Mouse (Mus musculus) urinary bladder, adult 18-20 months (tissue): ENCODE measurements around the gene Zscan22.
"Not testable (repeated sequence)": the region's sequence is repeated elsewhere in the genome, so short reads cannot be mapped to it uniquely, and the experiment has no call there.

Experiments
- DNase-seq, 2 experiments: peaks; one replicate each; pipeline ENCODE4 v3.0.0; 2022; ENCODE audit warnings: low spot score in 2 of 2, mixed read lengths in 2 of 2

The Zscan22 gene

DNA sequence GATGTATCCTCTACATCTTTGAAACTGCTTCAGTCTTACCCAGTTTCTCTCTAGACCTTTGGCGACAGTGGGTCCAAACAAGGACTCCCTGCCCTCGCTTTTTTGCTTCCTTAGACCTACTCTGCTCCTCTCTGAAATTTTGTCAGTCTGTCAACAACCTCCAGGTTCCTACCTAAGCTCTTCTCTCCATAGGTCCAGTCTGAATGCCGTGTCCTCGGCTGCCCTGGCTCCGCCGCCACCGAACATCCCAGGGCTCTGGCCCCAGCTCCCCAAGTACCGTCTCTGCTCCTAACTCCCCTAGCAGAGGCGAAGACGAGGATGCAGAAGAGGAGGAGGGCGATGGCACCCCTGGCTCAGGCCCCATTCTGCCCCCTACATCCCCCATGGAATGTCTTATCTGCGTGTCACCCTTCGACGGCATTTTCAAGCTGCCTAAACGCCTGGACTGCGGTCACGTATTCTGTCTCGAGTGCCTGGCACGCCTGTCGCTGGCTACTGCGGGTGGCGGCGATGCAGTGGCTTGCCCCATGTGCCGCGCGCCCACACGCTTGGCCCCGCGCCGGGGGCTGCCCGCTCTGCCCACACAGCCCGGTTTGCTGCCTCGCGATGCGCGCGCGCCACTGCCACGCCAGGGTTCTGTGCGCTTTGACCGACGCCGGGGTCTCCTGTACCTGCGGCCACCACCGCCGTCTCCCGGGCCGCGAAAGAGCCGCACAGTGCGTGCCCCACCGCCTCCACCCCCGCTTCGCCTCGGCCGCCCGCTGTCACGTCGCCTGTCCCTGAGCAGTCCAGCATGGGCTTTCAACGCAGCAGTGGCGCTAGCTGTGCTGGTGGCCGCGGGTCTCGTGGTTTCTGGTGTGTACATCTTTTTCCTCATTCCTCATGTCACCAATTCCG, 30.3 kb downstream of the Zscan22 start:
- DNase-seq = peak in 1 of 2 experiments; percentile 43

DNA sequence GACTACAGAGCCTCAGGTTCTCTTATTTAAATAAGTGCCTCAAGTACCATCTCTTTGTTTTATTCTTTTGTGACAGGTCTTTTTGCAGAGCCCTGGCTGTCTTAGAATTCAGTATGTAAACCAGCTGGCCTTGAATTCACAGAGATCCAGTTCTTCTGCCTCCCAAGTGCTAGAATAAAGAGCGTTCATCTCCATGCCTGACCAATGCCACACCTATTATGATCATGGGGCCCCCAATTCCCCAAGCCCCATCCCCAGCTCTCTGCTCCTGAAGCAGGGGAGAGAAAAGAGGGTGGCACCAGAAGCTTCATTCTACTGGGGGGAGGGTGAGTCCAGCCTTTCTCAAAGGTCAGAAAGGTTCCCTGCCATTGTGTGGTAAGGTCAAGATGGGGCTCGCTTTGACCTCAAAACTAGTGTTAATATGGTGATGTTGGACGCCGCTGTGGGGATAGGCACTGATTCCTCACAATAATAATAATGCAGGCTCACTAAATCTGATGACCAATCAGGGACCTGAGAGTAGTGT, 36.1 kb downstream of the Zscan22 start:
- no peak for DNase-seq

DNA sequence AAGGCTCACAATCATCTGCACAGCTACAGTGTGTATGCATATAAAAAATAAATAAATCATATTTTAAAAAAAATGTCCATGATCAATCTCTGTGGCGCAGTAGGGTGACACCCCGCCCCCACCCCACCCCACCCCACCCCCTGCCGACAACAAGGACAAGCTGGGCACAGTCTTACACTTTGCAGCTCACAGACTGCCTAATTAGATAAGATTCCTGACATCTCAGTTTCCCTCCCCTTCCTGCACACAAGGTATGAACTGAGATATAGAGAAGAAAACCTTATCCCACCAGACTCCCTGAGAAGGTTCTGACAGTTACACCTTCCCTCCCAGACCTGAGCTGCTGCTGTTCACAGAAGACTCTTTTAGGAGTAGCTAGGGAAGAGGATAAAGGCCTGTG, 37.2 kb downstream of the Zscan22 start:
- no peak for DNase-seq

DNA sequence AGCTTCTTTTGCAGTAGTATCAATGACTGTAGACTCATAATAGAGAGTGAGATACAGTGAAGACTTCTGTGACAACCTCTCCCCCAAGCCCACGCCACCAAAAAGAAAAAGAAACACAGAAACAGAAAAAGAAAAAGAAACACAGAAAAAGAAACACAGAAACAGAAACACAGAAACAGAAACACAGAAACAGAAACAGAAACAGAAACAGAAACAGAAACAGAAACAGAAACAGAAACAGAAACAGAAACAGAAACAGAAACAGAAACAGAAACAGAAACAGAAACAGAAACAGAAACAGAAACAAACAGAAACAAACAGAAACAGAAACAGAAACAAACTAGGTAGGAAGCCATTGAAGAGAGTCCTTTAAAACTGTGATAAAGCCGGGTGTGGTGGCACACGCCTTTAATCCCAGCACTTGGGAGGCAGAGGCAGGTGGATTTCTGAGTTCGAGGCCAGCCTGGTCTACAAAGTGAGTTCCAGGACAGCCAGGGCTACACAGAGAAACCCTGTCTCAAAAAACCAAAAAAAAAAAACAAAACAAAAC, 39.7 kb downstream of the Zscan22 start:
- DNase-seq = not testable (repeated sequence)

DNA sequence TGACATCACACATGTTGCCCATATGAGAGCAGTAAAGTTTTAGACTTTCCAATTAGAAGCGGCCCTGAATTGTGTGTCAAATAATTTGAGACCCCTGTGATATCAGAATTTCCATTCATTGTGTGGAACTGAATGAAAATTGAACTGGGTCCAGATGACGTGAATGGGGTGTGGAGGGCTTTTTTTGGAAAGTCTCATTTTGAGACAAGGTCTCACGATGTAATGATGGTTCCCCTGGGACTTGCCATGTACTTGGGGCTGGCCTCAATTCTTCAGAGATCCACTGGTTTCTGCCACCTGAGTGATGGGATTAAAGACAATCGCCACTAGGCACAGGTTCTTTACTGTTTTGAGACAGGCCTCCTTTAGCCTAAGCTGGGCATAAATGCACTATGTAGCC, 43.0 kb downstream of the Zscan22 start:
- DNase-seq = no peak

DNA sequence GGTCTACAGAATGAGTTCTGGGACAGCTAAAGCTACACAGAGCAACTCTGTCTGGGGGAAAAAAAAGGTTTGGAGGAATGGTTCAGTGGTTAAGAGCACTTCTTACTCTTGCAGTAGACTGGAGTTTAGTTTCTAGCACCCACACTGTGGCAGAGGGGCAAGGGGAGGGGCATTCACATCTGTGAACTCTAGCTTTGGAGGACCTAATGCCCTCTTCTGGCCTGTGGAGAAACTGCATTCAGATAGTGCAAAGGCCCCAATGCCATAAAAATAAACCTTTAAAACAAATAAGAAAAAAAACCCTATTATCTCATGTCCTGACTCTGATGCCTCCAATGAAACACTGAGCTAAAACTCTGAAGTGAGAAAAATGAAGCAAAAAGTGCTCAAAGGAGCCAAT, 45.9 kb downstream of the Zscan22 start:
- no peak for DNase-seq

DNA sequence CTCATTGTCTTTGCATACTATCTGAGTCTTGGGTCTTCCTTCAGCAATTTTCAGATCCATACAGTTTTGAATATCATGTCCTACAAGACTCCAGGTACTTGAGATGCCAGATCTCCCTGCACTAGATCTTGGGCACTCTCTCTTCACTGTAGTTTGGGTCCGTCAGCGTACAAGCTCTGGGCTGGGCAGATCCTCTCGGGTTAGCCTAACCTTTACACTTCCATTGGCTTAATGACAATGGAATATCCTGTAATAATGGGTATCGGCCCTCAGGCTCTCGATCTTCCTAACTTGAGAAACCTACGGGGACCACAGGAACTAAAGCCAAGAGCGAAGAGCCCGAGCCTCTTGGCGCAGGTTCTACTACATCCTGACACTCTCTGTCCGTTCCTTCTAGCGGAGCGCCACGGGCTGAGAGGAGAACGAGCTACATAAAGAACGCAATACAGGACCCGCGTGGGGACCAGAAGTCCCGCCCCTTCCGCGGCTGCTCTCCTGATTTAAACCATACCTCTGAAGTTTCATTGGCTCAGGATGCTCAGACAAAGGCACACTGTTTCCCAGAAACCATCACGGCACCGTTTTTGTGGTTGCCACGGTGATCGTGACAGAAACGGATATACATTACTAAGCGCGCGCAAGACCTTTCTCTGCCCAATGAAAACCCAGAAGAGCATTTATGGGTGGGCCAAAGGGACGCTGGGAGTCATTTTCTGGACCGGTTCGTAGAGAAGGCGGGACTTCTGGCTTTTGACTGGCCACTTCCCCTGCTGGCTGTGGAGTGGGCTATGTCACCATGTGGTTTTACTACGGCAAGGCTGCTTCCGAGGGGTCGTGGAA, 51.6 kb downstream of the Zscan22 start:
- DNase-seq = peak; percentile 69 to 92

DNA sequence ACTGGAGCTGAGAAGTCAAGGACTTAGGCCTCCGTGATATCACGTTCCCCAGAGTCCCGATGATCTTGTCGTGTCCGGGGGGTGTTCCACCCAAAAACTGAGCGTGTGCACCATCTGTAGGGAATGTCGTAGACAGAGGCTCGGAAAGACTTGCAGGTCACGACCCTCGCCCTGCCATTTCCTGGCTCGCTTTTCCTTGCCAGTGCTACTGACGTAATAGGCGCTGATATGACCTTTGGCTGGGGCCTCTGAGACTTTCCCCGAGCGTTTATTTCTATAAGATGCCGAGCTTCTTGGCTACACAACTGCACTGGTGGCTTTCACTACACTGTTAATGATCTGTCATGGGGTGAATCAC, 52.2 kb downstream of the Zscan22 start:
- DNase-seq = no peak

DNA sequence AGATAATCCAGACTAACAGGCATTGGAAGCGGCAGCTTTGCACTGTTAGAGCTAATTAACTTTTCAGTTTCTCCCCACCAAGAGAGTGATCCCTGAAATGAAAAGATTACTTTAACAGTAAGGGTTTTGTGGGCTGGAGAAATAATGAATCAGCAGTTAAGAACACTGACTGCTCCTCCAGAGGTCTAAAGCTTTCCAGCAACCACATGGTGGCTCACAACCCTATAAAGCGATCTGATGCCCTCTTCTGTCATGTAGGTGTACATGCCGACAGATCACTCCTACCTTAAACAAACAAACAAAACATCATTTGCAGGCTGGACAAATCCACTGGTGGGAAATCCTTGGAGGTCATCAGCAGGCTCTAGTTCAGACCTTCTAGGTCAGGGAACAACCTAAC, 57.3 kb downstream of the Zscan22 start:
- no peak for DNase-seq

DNA sequence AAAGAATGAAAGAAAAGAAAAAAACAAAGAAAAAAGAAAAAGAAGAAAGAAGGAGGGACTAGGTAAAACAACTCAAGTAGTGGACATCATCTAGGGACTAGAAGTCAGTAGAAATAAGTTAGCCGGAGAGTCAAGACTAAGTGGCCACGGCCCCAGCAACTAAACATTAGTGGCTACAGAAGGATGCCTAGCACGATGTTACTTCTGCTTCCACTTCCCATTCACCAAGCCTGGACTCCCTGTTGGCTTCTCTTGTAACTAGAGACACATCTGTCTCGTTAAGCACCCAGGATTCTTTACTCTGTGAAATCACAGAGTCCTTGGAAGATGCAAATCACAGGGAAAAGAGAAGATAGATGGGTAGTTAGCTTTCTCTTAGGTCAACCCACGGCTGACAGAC, 59.9 kb downstream of the Zscan22 start:
- no peak for DNase-seq
